Mouse (Mus musculus): ENCODE data around the gene Sec14l4. TPM values are rescaled to one million over a fixed set of nuclear protein-coding genes. Genes with fewer than 3 reads are reported as not detected.

Sec14l4 gene
- 0.15 TPM in 1 of 2 replicates, not detected in the other for polyA plus RNA-seq (2015; fragmentation: Nextera tagmentation; extraction: Ambion mirVana)

- Histone ChIP-seq H3K36me3 (no peaks in the 10 kb centered on the region), H3K4me2 (no peak within 1 kb of the TSS), H3K4me1 (no peaks in the 10 kb centered on the region), H3K4me3 (replicated peaks) (no peak within 1 kb of the TSS), H3K9ac (replicated peaks) (no peak within 1 kb of the TSS), H3K27ac (replicated peaks) (no peak within 1 kb of the TSS), H3K9me3 (replicated peaks) (no peaks in the 10 kb centered on the region), H3K27me3 (replicated peaks) (no peaks in the 10 kb centered on the region)
- ATAC-seq (ENCODE audit: low FRiP score) = no peak
- WGBS = 42% methylated on average over 16 of the region's 16 CpGs
These were observed at the start of gene Sec14l4 for GRCm38 (mm10) chr11:4031126-4031941. TSS of gene Sec14l4 (plus strand) at chr11:4031462.

GRCm38 (mm10) chr11:3981536-3981935 lies 49.7 kb upstream of the Sec14l4 start:
- ATAC-seq (ENCODE audit: low FRiP score) = no peak
- H3K36me3 ChIP-seq = peaks cover 42% of the 10 kb centered on the region
- no peak overlapping the region for H3K27ac ChIP-seq (replicated peaks)

GRCm38 (mm10) chr11:3982275-3983209 lies 48.7 kb upstream of the Sec14l4 start:
- peaks cover 18% of the 10 kb centered on the region for H3K4me1 ChIP-seq
- 69% methylated on average over 7 of the region's 7 CpGs for WGBS
- peak; percentile 15; the same call in 1 of the 2 replicates for ATAC-seq (ENCODE audit: low FRiP score)
- H3K9me3 ChIP-seq (replicated peaks) = no peaks in the 10 kb centered on the region
- H3K4me3 ChIP-seq (replicated peaks) = peak overlapping the region; percentile 46; the same call in 1 of the 2 replicates
- peak overlapping the region; percentile 28; the same call in 1 of the 2 replicates for H3K27ac ChIP-seq (replicated peaks)
- 0 out of 2 replicates have a peak, but pooled peaks cover 6% of the 10 kb centered on the region for H3K27me3 ChIP-seq (replicated peaks)
- peak overlapping the region; percentile 78 for H3K4me2 ChIP-seq
- peaks cover 32% of the 10 kb centered on the region for H3K36me3 ChIP-seq
- no peak overlapping the region for H3K9ac ChIP-seq (replicated peaks)

More at GRCm38 (mm10) chr11:3981536-3981935, 49.7 kb upstream of the Sec14l4 start:
- H3K9ac ChIP-seq (replicated peaks) = no peak overlapping the region
- H3K9me3 ChIP-seq (replicated peaks) = no peaks in the 10 kb centered on the region
- no peak overlapping the region for H3K4me2 ChIP-seq
- 0 out of 2 replicates have a peak, but pooled peaks cover 6% of the 10 kb centered on the region for H3K27me3 ChIP-seq (replicated peaks)
- H3K4me3 ChIP-seq (replicated peaks) = no peak overlapping the region
- WGBS = 77% methylated on average over 6 of the region's 6 CpGs
- H3K4me1 ChIP-seq = peaks cover 18% of the 10 kb centered on the region

DNA sequence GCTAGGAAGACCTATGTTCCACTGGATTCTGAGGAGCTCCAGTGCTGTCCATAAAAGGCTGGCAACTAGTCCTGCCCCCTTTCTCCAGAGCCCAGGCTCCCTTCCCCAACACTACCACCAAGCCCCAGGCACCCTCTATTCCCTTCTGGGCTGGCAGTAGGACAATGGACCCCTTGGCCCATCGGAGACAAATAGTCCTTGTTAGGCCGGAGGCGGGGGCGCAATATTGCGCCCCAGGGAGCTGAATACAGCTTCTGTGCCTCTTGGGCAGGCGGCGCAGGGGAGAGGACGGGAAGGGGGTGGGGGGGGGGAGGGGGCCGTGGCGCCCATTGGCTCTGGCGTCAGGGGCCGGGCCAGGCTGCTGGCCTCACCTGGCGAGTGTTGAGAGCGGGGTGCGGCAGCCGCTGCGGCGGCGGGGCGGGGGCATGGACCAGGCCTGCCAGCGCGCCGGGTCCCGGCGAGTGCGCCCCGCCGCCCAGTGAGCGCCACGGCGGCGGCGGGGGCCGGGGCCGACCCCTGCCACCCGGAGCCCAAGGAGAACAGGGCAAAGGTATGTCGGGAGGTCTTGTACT lies 47.9 kb upstream of the Sec14l4 start, which contains the start of gene Gal3st1:
Gal3st1 (plus strand) TSS at position 346 of the 572 bp plus-strand sequence.
- peaks cover 24% of the 10 kb centered on the region for H3K36me3 ChIP-seq
- WGBS = under 1% methylated on average over 33 of the region's 37 CpGs
- peak; percentile 80 for ATAC-seq (ENCODE audit: low FRiP score)
- H3K27me3 ChIP-seq (replicated peaks) = 0 out of 2 replicates have a peak, but pooled peaks cover 6% of the 10 kb centered on the region
- peak within 1 kb of the TSS; percentile 78 for H3K4me2 ChIP-seq
- peak within 1 kb of the TSS; percentile 46 for H3K4me3 ChIP-seq (replicated peaks)
- peaks cover 18% of the 10 kb centered on the region for H3K4me1 ChIP-seq
- no peaks in the 10 kb centered on the region for H3K9me3 ChIP-seq (replicated peaks)
- H3K27ac ChIP-seq (replicated peaks) = peak within 1 kb of the TSS; percentile 51
- peak within 1 kb of the TSS; percentile 51 for H3K9ac ChIP-seq (replicated peaks)

- peak; percentile 58 for ATAC-seq (ENCODE audit: low FRiP score)
- 11% methylated on average over 15 of the region's 15 CpGs for WGBS
- H3K36me3 ChIP-seq = peaks cover 16% of the 10 kb centered on the region
- H3K4me1 ChIP-seq = peaks cover 18% of the 10 kb centered on the region
- peak overlapping the region; percentile 51 for H3K9ac ChIP-seq (replicated peaks)
- H3K4me2 ChIP-seq = peak overlapping the region; percentile 78
- H3K9me3 ChIP-seq (replicated peaks) = no peaks in the 10 kb centered on the region
- peak overlapping the region; percentile 51; the same call in 1 of the 2 replicates for H3K27ac ChIP-seq (replicated peaks)
- H3K4me3 ChIP-seq (replicated peaks) = peak overlapping the region; percentile 46
- H3K27me3 ChIP-seq (replicated peaks) = 0 out of 2 replicates have a peak, but pooled peaks cover 6% of the 10 kb centered on the region
These were observed 47.2 kb upstream of the Sec14l4 start for GRCm38 (mm10) chr11:3983863-3984745.

GRCm38 (mm10) chr11:3989748-3990147 lies 41.5 kb upstream of the Sec14l4 start:
- Histone ChIP-seq H3K36me3 (no peaks in the 10 kb centered on the region), H3K27ac (replicated peaks) (no peak overlapping the region), H3K9me3 (replicated peaks) (no peaks in the 10 kb centered on the region), H3K27me3 (replicated peaks) (0 out of 2 replicates have a peak, but pooled peaks cover 3% of the 10 kb centered on the region), H3K4me2 (no peak overlapping the region), H3K4me3 (replicated peaks) (no peak overlapping the region), H3K4me1 (no peaks in the 10 kb centered on the region; the same call in 1 of the 2 replicates), H3K9ac (replicated peaks) (no peak overlapping the region)
- WGBS = 48% methylated on average over 3 of the region's 3 CpGs
- ATAC-seq (ENCODE audit: low FRiP score) = no peak

GRCm38 (mm10) chr11:3993132-3993531 lies 38.1 kb upstream of the Sec14l4 start:
- Histone ChIP-seq H3K4me2 (no peak overlapping the region), H3K27ac (replicated peaks) (no peak overlapping the region), H3K36me3 (no peaks in the 10 kb centered on the region), H3K9me3 (replicated peaks) (no peaks in the 10 kb centered on the region), H3K9ac (replicated peaks) (no peak overlapping the region), H3K4me3 (replicated peaks) (no peak overlapping the region), H3K4me1 (peaks cover 5% of the 10 kb centered on the region), H3K27me3 (replicated peaks) (peaks cover 18% of the 10 kb centered on the region)
- ATAC-seq (ENCODE audit: low FRiP score) = no peak
- WGBS = 79% methylated on average over 6 of the region's 6 CpGs

DNA sequence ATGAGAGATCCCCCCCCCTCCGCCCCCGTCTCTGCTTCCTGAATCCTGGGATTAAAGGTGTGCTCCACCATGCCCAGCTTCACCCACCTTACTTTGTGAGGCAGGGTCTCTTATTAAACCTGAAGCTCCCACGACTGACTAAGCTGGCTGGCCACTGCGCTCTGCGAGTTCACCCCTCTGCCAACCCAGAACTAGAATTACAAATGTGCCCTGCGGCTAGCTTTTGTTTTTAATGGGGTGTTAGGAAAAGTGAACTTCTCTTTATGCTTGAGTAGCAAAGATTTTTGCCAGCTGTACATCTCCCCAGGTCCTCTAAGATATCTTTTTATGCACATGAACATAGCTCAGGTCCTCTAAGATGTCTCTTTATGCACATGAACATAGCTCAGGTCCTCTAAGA lies 37.3 kb upstream of the Sec14l4 start:
- H3K27me3 ChIP-seq (replicated peaks) = peaks cover 26% of the 10 kb centered on the region
- no peak overlapping the region for H3K4me2 ChIP-seq
- ATAC-seq (ENCODE audit: low FRiP score) = no peak
- H3K36me3 ChIP-seq = no peaks in the 10 kb centered on the region
- H3K9me3 ChIP-seq (replicated peaks) = no peaks in the 10 kb centered on the region
- H3K9ac ChIP-seq (replicated peaks) = no peak overlapping the region
- no peak overlapping the region for H3K4me3 ChIP-seq (replicated peaks)
- H3K27ac ChIP-seq (replicated peaks) = no peak overlapping the region
- WGBS = 80% methylated on average over 6 of the region's 6 CpGs
- peaks cover 11% of the 10 kb centered on the region for H3K4me1 ChIP-seq

DNA sequence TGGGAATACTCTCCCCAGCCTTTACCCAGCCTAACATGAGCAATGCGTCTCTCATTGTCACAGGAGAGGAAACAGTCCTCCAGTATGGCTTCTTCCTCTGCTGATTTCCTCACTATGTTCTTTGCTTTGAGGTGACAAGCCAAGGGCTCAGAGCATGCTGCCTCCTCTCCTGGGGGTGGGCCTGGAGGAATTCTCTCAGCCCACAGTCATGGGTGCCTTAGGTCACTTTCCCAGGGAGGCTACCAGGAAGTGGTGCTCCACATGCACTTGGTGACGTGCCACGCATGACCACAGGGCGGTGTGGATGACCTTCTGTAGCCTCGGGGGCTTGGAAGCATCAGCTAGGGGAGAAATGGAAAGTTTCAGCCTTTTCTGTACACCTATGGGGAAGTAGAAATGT lies 35.8 kb upstream of the Sec14l4 start:
- H3K9me3 ChIP-seq (replicated peaks) = no peaks in the 10 kb centered on the region
- H3K9ac ChIP-seq (replicated peaks) = no peak overlapping the region
- no peaks in the 10 kb centered on the region for H3K36me3 ChIP-seq
- ATAC-seq (ENCODE audit: low FRiP score) = no peak
- H3K27me3 ChIP-seq (replicated peaks) = peaks cover 41% of the 10 kb centered on the region
- 86% methylated on average over 5 of the region's 5 CpGs for WGBS
- no peak overlapping the region for H3K27ac ChIP-seq (replicated peaks)
- H3K4me1 ChIP-seq = peaks cover 11% of the 10 kb centered on the region
- H3K4me2 ChIP-seq = no peak overlapping the region
- no peak overlapping the region for H3K4me3 ChIP-seq (replicated peaks)

DNA sequence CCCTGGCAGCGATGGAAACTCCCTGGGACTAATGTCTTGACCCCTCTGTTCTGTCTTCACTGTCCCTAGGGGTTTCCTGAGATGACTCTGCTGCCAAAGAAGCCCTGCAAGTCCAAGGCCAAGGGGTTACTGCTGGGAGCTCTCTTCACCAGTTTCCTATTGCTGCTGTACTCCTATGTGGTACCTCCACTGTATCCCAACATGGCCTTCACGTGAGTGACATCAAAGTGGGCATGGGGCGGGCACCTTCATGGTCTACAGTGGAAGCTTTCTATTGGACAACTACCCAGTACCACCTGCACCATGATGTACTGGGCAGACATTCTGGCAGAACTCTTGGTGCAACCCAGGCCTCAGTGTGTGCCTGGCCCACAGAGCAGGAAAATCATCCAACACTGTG lies 34.4 kb upstream of the Sec14l4 start:
- no peak for ATAC-seq (ENCODE audit: low FRiP score)
- peaks cover 46% of the 10 kb centered on the region for H3K27me3 ChIP-seq (replicated peaks)
- 92% methylated on average over 3 of the region's 3 CpGs for WGBS

More for the DNA sequence above, 34.4 kb upstream of the Sec14l4 start:
- H3K9ac ChIP-seq (replicated peaks) = no peak overlapping the region
- no peaks in the 10 kb centered on the region for H3K9me3 ChIP-seq (replicated peaks)
- no peaks in the 10 kb centered on the region for H3K36me3 ChIP-seq
- H3K4me3 ChIP-seq (replicated peaks) = no peak overlapping the region
- H3K4me1 ChIP-seq = peaks cover 11% of the 10 kb centered on the region
- H3K27ac ChIP-seq (replicated peaks) = no peak overlapping the region
- no peak overlapping the region for H3K4me2 ChIP-seq

All from neural tube, embryonic 15.5 days (tissue).